Comparison of ENCODE assay signal across 10 mouse cellular contexts in the genomic region with DNA sequence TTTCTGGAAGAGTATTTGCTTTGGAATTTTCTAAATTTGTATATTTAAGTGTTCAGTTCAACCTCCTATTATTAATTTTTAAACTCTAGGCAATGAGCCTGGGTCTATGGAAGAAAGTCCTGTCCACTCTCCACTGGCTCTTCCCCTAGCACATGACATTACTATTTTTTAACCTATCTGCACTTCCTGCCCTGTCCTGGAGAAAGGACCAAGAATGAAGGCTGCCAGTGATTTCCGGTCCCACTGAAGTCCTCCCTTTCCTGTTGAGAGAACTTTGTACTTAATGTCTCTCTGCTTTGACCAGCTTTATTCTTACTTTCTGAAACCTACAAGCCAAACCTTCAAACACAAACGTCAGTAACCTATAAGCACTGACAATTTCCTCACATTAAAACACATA. TPM values are rescaled to one million over a fixed set of nuclear protein-coding genes. Genes with fewer than 3 reads are reported as not detected.
A peak's percentile ranks its signal among the peaks of the same experiment; 100 is the strongest.
DNase-seq lines count a peak whose midpoint lies in the region; ATAC-seq lines count a peak whose summit lies in the region.
"Had no signal": no experiment of that assay in that cellular context is flagged by ENCODE, and none has a peak within 500 bp of the region (broad histone marks: within the 10 kb centered on the region; RNA-seq: fewer than 3 reads in every experiment).

No protein-coding gene starts in this region.

- H3K36me3 ChIP-seq in lung, embryonic 16.5 days (ENCODE audit: control insufficient read depth, insufficient read depth, low read length), result peaks cover 10% of the 10 kb centered on the region
- peaks cover 51% of the 10 kb centered on the region for H3K36me3 ChIP-seq in liver, embryonic 13.5 days

- peak; percentile 93 for DNase-seq in heart, adult 11 months
- DNase-seq in heart, postnatal 14 days, result no peak
- no peak for DNase-seq in lung, postnatal 4 days
- DNase-seq in liver, embryonic 13.5 days, result no peak
- no peak for DNase-seq in testis, postnatal 10 days (ENCODE audit: low spot score)
- no peak for DNase-seq in ovary, postnatal 14 days (ENCODE audit: low spot score)
- DNase-seq: gastrocnemius, postnatal 36 days had no signal

- no peaks in the 10 kb centered on the region for H3K27me3 ChIP-seq in lung, embryonic 16.5 days (ENCODE audit: control insufficient read depth, insufficient read depth, low read depth, low read length)
- no peaks in the 10 kb centered on the region for H3K27me3 ChIP-seq in liver, embryonic 13.5 days
- H3K27me3 ChIP-seq: limb, embryonic 13.5 days had no signal

- peak overlapping the region; percentile 22; the same call in 1 of the 2 replicates for H3K4me2 ChIP-seq in lung, embryonic 16.5 days (ENCODE audit: low read depth, low read length)
- H3K4me2 ChIP-seq in liver, embryonic 13.5 days, result peak overlapping the region; percentile 27; the same call in 1 of the 2 replicates
- H3K4me2 ChIP-seq: limb, embryonic 13.5 days had no signal

- H3K9ac ChIP-seq in lung, embryonic 16.5 days (ENCODE audit: low read length), result no peak overlapping the region
- H3K9ac ChIP-seq in liver, embryonic 13.5 days, result peak overlapping the region; percentile 19; the same call in 1 of the 2 replicates
- H3K9ac ChIP-seq: limb, embryonic 13.5 days had no signal

- H3K4me1 ChIP-seq in lung, embryonic 16.5 days (replicated peaks; ENCODE audit: control insufficient read depth, insufficient read depth, low read length), result peaks cover 49% of the 10 kb centered on the region
- peaks cover 86% of the 10 kb centered on the region for H3K4me1 ChIP-seq in liver, embryonic 13.5 days (replicated peaks)

- peak overlapping the region; percentile 45; the same call in 1 of the 2 replicates for H3K27ac ChIP-seq in lung, embryonic 16.5 days (ENCODE audit: low read length)
- H3K27ac ChIP-seq in liver, embryonic 13.5 days, result peak overlapping the region; percentile 72
- H3K27ac ChIP-seq: limb, embryonic 13.5 days had no signal

- H3K4me3 ChIP-seq in lung, embryonic 16.5 days (ENCODE audit: low read length), result no peak overlapping the region
- H3K4me3 ChIP-seq in liver, embryonic 13.5 days (replicated peaks), result no peak overlapping the region
- H3K4me3 ChIP-seq: limb, embryonic 13.5 days had no signal

- no peak for ATAC-seq in lung, embryonic 16.5 days (ENCODE audit: low read depth)
- ATAC-seq in liver, embryonic 13.5 days (ENCODE audit: low read depth), result no peak
- no peak for ATAC-seq in erythroblast, adult 5-6 weeks (replicated peaks; ENCODE audit: low FRiP score, poor library complexity, severe bottlenecking)

- intact Hi-C loops in heart, postnatal 14 days (cut with DNase I), result no loop called here

- 57% methylated on average over 2 of the region's 2 CpGs for WGBS in lung, embryonic 16.5 days
- 32% methylated on average over 2 of the region's 2 CpGs for WGBS in liver, embryonic 13.5 days (ENCODE audit: insufficient replicate concordance)

- H3K9me3 ChIP-seq in lung, embryonic 16.5 days (ENCODE audit: control insufficient read depth, low read length), result no peaks in the 10 kb centered on the region
- H3K9me3 ChIP-seq in liver, embryonic 13.5 days (replicated peaks), result no peaks in the 10 kb centered on the region
- H3K9me3 ChIP-seq: limb, embryonic 13.5 days had no signal

RNA-seq across cellular contexts. Expression of a gene that starts 7.4 kb away (rescaled TPM):
- 100 to 1,000 TPM; 257 to 259 TPM for total RNA-seq in heart, postnatal 14 days (2021)
- polyA plus RNA-seq in lung, embryonic 16.5 days (2015; fragmentation: Nextera tagmentation; extraction: Ambion mirVana), result 329 and 475 TPM in 2 replicates
- polyA plus RNA-seq in liver, embryonic 13.5 days (2015; fragmentation: Nextera tagmentation; extraction: Ambion mirVana), result 178 and 188 TPM in 2 replicates
- 122 and 144 TPM in 2 replicates for total RNA-seq in erythroblast, adult 5-6 weeks (2015; ENCODE audit: low replicate concordance)
- 42.5 and 72.4 TPM in 2 replicates for total RNA-seq in erythroblast, adult 5-6 weeks (2017; ENCODE audit: low replicate concordance)

RNA-seq across cellular contexts. Expression of a gene that starts 56.0 kb away (rescaled TPM):
- total RNA-seq in heart, postnatal 14 days (2021), result 1 to 10 TPM; 7.7 to 7.9 TPM
- polyA plus RNA-seq in lung, embryonic 16.5 days (2015; fragmentation: Nextera tagmentation; extraction: Ambion mirVana), result 8.4 TPM in 2 replicates
- 8.8 and 9.2 TPM in 2 replicates for polyA plus RNA-seq in liver, embryonic 13.5 days (2015; fragmentation: Nextera tagmentation; extraction: Ambion mirVana)
- total RNA-seq in erythroblast, adult 5-6 weeks (2015; ENCODE audit: low replicate concordance), result 5.2 and 6.7 TPM in 2 replicates
- 7.1 and 8.8 TPM in 2 replicates for total RNA-seq in erythroblast, adult 5-6 weeks (2017; ENCODE audit: low replicate concordance)
